Comparison of ENCODE assay signal across 7 mouse cellular contexts in the genomic region with DNA sequence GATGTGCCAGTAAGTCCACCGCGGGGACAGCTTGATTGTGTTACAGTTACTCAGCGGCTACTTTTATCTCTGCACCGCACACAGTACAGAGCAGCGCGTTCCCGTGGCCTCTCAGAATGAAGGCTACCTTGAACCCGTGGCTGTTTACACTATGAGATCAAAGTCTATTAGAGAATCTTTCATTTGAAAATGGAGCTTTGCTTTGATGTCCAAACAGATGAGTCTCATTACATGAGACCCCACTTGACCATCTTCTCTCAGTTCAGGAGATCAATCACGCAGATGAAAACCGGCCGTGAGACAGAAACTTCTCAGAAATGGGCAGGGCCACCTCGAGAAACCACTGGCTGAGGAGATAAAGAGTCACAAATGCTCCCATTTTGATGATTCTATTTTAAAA. TPM values are rescaled to one million over a fixed set of nuclear protein-coding genes. Genes with fewer than 3 reads are reported as not detected.
DNase-seq lines count a peak whose midpoint lies in the region; ATAC-seq and TF ChIP-seq lines count a peak whose summit lies in the region.

No protein-coding gene starts in this region.

- H3K4me1 ChIP-seq in kidney, embryonic 14.5 days (ENCODE audit: control insufficient read depth, insufficient read depth, low read length): no peaks in the 10 kb centered on the region
- peaks cover 7% of the 10 kb centered on the region for H3K4me1 ChIP-seq in forebrain, embryonic 15.5 days
- H3K4me1 ChIP-seq in liver, postnatal 0 days (ENCODE audit: insufficient read depth): 0 out of 2 replicates have a peak, but pooled peaks cover 5% of the 10 kb centered on the region

- H3K9me3 ChIP-seq in kidney, embryonic 14.5 days (ENCODE audit: control insufficient read depth, low read length): no peaks in the 10 kb centered on the region
- H3K9me3 ChIP-seq in forebrain, embryonic 15.5 days: no peaks in the 10 kb centered on the region
- H3K9me3 ChIP-seq in liver, postnatal 0 days (ENCODE audit: low read length): no peaks in the 10 kb centered on the region

- DNase-seq in kidney, adult 11 months: no peak
- DNase-seq in c-Kit-positive CD71-positive TER-119-positive erythroid progenitor cells, embryonic 14.5 days (ENCODE audit: low spot score): peak; percentile 78
- peak; percentile 42 for DNase-seq in liver, postnatal 0 days
- DNase-seq in testis, postnatal 14 days (ENCODE audit: low spot score): no peak
- DNase-seq in left cerebral cortex, postnatal 25 days (ENCODE audit: low spot score in 2 of 2): no peak

- WGBS in kidney, embryonic 14.5 days: 46% methylated on average over 12 of the region's 12 CpGs
- WGBS in forebrain, embryonic 15.5 days: 61% methylated on average over 12 of the region's 12 CpGs
- 20% methylated on average over 12 of the region's 12 CpGs for WGBS in liver, postnatal 0 days (ENCODE audit: insufficient replicate concordance)

- no peak overlapping the region for H3K9ac ChIP-seq in kidney, embryonic 14.5 days (ENCODE audit: low read depth, low read length)
- no peak overlapping the region for H3K9ac ChIP-seq in forebrain, embryonic 15.5 days (replicated peaks)
- H3K9ac ChIP-seq in liver, postnatal 0 days (replicated peaks): no peak overlapping the region

- H3K4me2 ChIP-seq in kidney, embryonic 14.5 days (replicated peaks; ENCODE audit: low read depth, low read length): peak overlapping the region; percentile 22
- 0 out of 2 replicates have a peak overlapping the region, but pooled peaks have one; percentile 20 for H3K4me2 ChIP-seq in forebrain, embryonic 15.5 days (replicated peaks)
- H3K4me2 ChIP-seq in liver, postnatal 0 days (ENCODE audit: low read depth, low read length): peak overlapping the region; percentile 77

- TF ChIP-seq CTCF in liver, postnatal 0 days (IDR thresholded peaks at IDR 0.05; ENCODE audit: low read depth): no peak

- no peak overlapping the region; the same call in 1 of the 2 replicates for H3K4me3 ChIP-seq in kidney, embryonic 14.5 days (ENCODE audit: low read length)
- no peak overlapping the region for H3K4me3 ChIP-seq in forebrain, embryonic 15.5 days
- H3K4me3 ChIP-seq in liver, postnatal 0 days (ENCODE audit: low read depth, low read length): peak overlapping the region; percentile 52

- no peaks in the 10 kb centered on the region for H3K27me3 ChIP-seq in kidney, embryonic 14.5 days (ENCODE audit: control insufficient read depth, insufficient read depth, low read length)
- no peaks in the 10 kb centered on the region for H3K27me3 ChIP-seq in forebrain, embryonic 15.5 days
- H3K27me3 ChIP-seq in liver, postnatal 0 days (ENCODE audit: insufficient read depth, low read length): no peaks in the 10 kb centered on the region

- peak; percentile 78 for ATAC-seq in kidney, embryonic 14.5 days (ENCODE audit: low FRiP score, low TSS enrichment)
- ATAC-seq in forebrain, embryonic 15.5 days (replicated peaks): no peak
- peak; percentile 90 for ATAC-seq in liver, postnatal 0 days

- intact Hi-C loops in left cerebral cortex, postnatal 25 days (cut with DNase I): loop anchor here (5.0 kb wide), 1 partner anchor 110 kb away; no protein-coding TSS in a partner anchor

- no peaks in the 10 kb centered on the region for H3K36me3 ChIP-seq in kidney, embryonic 14.5 days (ENCODE audit: control insufficient read depth, insufficient read depth, low read length)
- H3K36me3 ChIP-seq in forebrain, embryonic 15.5 days: no peaks in the 10 kb centered on the region
- H3K36me3 ChIP-seq in liver, postnatal 0 days (replicated peaks; ENCODE audit: insufficient read depth, low read length): no peaks in the 10 kb centered on the region

- peak; percentile 68 for TF ChIP-seq EP300 in liver, postnatal 0 days (IDR thresholded peaks at IDR 0.05; ENCODE audit: low read depth)

- H3K27ac ChIP-seq in kidney, embryonic 14.5 days (ENCODE audit: low read depth, low read length): no peak overlapping the region
- H3K27ac ChIP-seq in forebrain, embryonic 15.5 days (replicated peaks): no peak overlapping the region
- no peak overlapping the region for H3K27ac ChIP-seq in liver, postnatal 0 days (ENCODE audit: low read depth)

RNA-seq across cellular contexts. Expression of gene Gfral, which starts 23.8 kb away (rescaled TPM):
- polyA plus RNA-seq in kidney, embryonic 14.5 days (2014; fragmentation: Nextera tagmentation; extraction: Ambion mirVana): not detected in 2 replicates
- polyA plus RNA-seq in forebrain, embryonic 15.5 days (2015; fragmentation: Nextera tagmentation; extraction: Ambion mirVana): not detected in 2 replicates
- polyA plus RNA-seq in liver, postnatal 0 days (2015; fragmentation: Nextera tagmentation; extraction: Ambion mirVana): not detected in 2 replicates
- not detected for total RNA-seq in left cerebral cortex, postnatal 25 days (2021)

Comparison
In these comparisons a context has a peak if more than half of its experiments do, and no peak if none do; other contexts are left out.
1. H3K4me2 ChIP-seq: peak in every context shown above with its lines; median percentile 77 in liver, postnatal 0 days; 22 in kidney, embryonic 14.5 days; 20 in forebrain, embryonic 15.5 days.
2. DNase-seq: peak in c-Kit-positive CD71-positive TER-119-positive erythroid progenitor cells, embryonic 14.5 days (single experiment) and liver, postnatal 0 days (single experiment); none in kidney, adult 11 months (single experiment), testis, postnatal 14 days (single experiment) and left cerebral cortex, postnatal 25 days (0 of 2).